Mouse (Mus musculus): ENCODE data around the gene Bahcc1. TPM values are rescaled to one million over a fixed set of nuclear protein-coding genes. Genes with fewer than 3 reads are reported as not detected.
A peak's percentile ranks its signal among the peaks of the same experiment; 100 is the strongest.

Bahcc1 gene
- polyA plus RNA-seq, 1 experiment from 2014 or later: 30.3 TPM

DNA sequence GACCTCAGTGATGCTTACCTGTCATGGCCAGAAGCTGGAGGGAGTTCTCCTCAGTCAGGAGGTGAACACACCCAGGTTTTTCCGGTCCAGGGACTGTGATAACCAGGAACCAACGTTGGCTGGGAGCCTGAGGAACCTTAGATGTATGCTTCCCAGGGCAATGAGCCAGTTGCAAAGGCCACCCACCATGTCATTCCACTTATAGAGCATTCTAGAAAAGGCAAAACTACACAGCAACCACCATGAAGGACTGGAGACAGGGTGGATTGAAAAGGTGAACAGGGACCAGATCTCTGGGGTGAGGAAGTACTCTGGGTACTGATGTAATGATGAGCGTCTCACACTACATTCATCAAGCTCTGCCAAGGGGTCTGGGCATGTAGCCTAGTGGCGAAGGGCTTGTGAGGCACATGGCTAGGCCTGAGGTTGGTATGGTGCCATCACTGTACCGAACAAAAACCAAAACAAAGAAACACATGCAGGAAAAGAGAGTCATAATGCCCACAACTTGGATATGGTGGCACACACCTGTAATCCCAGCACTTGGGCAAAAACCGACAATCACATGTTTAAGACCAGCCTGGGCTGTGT, 102.8 kb downstream of the Bahcc1 start:
- Histone ChIP-seq H3K27ac (ENCODE audit: low read depth, low read length) (no peak overlapping the region), H3K36me3 (ENCODE audit: control insufficient read depth, insufficient read depth, low read length) (no peaks in the 10 kb centered on the region), H3K4me2 (ENCODE audit: low read depth, low read length, severe bottlenecking) (no peak overlapping the region), H3K9me3 (ENCODE audit: control insufficient read depth, low read length) (no peaks in the 10 kb centered on the region; the same call in 1 of the 2 replicates), H3K4me1 (replicated peaks; ENCODE audit: control insufficient read depth, insufficient read depth, low read length) (no peaks in the 10 kb centered on the region), H3K27me3 (ENCODE audit: control insufficient read depth, insufficient read depth, low read length) (no peaks in the 10 kb centered on the region), H3K9ac (ENCODE audit: low read length) (no peak overlapping the region), H3K4me3 (ENCODE audit: low read depth, low read length) (no peak overlapping the region)
- DNase-seq (ENCODE audit: low spot score): no peak
- 87% methylated on average over 6 of the region's 6 CpGs for WGBS
- no peak for ATAC-seq (replicated peaks; ENCODE audit: low FRiP score)

DNA sequence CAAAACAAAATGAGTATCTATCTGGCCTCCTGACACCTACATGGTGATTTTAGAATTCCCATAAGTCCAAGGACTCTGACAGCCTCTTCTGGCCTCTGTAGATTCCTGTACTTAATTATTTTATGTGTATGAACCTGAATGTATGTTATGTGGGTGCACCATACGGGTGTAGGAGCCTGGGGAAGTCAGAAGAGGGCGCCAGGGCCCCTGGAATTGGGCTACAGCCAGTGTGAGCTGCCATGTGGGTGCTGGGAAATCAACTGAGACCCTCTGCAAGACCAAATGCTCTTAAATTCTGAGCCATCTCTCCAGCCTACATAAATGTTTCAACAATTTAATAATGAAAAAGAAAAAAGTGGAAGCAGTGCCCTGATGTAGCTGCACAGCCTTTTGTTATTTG, 104.7 kb downstream of the Bahcc1 start:
- Histone ChIP-seq H3K9ac (ENCODE audit: low read length) (no peak overlapping the region), H3K4me3 (ENCODE audit: low read depth, low read length) (no peak overlapping the region), H3K9me3 (ENCODE audit: control insufficient read depth, low read length) (no peaks in the 10 kb centered on the region; the same call in 1 of the 2 replicates), H3K36me3 (ENCODE audit: control insufficient read depth, insufficient read depth, low read length) (no peaks in the 10 kb centered on the region), H3K4me2 (ENCODE audit: low read depth, low read length, severe bottlenecking) (no peak overlapping the region), H3K4me1 (replicated peaks; ENCODE audit: control insufficient read depth, insufficient read depth, low read length) (no peaks in the 10 kb centered on the region), H3K27me3 (ENCODE audit: control insufficient read depth, insufficient read depth, low read length) (no peaks in the 10 kb centered on the region), H3K27ac (ENCODE audit: low read depth, low read length) (no peak overlapping the region)
- ATAC-seq (replicated peaks; ENCODE audit: low FRiP score) (no peak), DNase-seq (ENCODE audit: low spot score) (no peak)
- 46% methylated on average over 2 of the region's 2 CpGs for WGBS

DNA sequence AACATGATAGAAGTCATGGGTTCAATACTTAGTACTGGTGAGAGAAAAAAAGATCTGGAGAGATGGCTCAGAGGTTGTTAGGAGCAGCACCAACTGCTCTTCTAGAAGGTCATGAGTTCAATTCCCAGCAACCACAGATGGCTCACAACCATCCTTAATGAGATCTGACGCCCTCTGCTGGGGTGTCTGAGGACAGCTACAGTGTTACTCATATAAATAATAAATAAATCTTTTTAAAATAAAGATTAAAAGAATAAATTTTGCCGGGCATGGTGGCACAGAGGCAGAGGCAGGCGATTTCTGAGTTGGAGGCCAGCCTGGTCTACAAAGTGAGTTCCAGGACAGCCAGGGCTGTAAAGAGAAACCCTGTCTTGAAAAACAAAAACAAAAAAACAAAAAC, 106.0 kb downstream of the Bahcc1 start:
- no peak for DNase-seq (ENCODE audit: low spot score)
- Histone ChIP-seq H3K4me1 (replicated peaks; ENCODE audit: control insufficient read depth, insufficient read depth, low read length) (no peaks in the 10 kb centered on the region), H3K9me3 (ENCODE audit: control insufficient read depth, low read length) (no peaks in the 10 kb centered on the region; the same call in 1 of the 2 replicates), H3K4me2 (ENCODE audit: low read depth, low read length, severe bottlenecking) (no peak overlapping the region), H3K9ac (ENCODE audit: low read length) (no peak overlapping the region), H3K36me3 (ENCODE audit: control insufficient read depth, insufficient read depth, low read length) (no peaks in the 10 kb centered on the region), H3K4me3 (ENCODE audit: low read depth, low read length) (no peak overlapping the region), H3K27me3 (ENCODE audit: control insufficient read depth, insufficient read depth, low read length) (no peaks in the 10 kb centered on the region), H3K27ac (ENCODE audit: low read depth, low read length) (no peak overlapping the region)
- no peak for ATAC-seq (replicated peaks; ENCODE audit: low FRiP score)
- WGBS: 74% methylated on average over 3 of the region's 3 CpGs

DNA sequence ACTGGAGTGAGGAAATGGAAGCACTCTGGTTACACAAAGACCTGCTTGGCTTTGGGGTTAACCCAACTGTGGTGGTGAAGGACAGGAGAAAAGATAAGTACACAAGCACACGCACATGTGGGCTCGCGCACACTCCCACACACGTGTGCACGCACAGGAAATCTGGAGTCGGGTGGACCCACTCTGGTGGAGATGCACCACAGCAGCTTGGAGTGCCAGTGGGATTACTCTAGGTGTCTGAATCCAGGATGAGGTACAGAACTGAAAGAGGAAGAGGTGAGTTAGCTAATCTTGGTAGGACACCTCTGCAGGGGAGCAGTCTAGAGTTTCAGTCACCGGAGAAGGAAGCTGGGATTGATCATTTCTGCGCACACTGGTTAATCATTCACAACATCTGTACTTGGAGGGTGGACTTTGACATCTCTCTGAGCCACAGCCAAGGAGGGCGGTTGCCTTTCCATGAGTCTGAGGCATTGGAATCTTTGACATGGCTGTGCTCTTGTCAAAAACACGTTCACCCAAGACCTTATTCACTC, 107.3 kb downstream of the Bahcc1 start:
- H3K4me2 ChIP-seq (ENCODE audit: low read depth, low read length, severe bottlenecking): no peak overlapping the region

DNA sequence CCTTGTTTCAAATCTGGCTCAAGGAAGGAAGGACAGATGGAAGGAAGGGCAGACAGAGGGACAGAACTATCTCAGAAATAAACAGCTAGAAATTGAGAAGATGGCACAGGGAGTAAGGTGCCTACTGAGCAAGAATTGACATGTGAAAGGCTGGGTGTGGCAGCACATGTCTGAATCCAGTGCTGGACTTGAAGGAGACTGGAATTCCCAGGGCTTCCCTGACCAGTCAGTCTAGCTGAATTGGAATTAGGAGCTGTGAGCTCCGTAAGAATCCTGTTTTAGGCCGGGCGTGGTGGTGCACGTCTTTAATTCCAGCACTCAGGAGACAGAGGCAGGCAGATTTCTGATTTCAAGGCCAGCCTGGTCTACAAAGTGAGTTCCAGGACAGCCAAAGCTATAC, 108.9 kb downstream of the Bahcc1 start:
- Histone ChIP-seq H3K27me3 (ENCODE audit: control insufficient read depth, insufficient read depth, low read length) (no peaks in the 10 kb centered on the region), H3K4me1 (replicated peaks; ENCODE audit: control insufficient read depth, insufficient read depth, low read length) (peaks cover 5% of the 10 kb centered on the region; the same call in 1 of the 2 replicates), H3K9ac (ENCODE audit: low read length) (no peak overlapping the region), H3K27ac (ENCODE audit: low read depth, low read length) (no peak overlapping the region), H3K4me2 (ENCODE audit: low read depth, low read length, severe bottlenecking) (no peak overlapping the region), H3K36me3 (ENCODE audit: control insufficient read depth, insufficient read depth, low read length) (peaks cover 5% of the 10 kb centered on the region; the same call in 1 of the 2 replicates), H3K4me3 (ENCODE audit: low read depth, low read length) (no peak overlapping the region), H3K9me3 (ENCODE audit: control insufficient read depth, low read length) (no peaks in the 10 kb centered on the region; the same call in 1 of the 2 replicates)
- ATAC-seq (replicated peaks; ENCODE audit: low FRiP score) (no peak), DNase-seq (ENCODE audit: low spot score) (peak; percentile 47)
- whole genome bisulfite sequencing: 97% methylated on average over 4 of the region's 4 CpGs

More for the DNA sequence above, 107.3 kb downstream of the Bahcc1 start:
- no peaks in the 10 kb centered on the region for H3K27me3 ChIP-seq (ENCODE audit: control insufficient read depth, insufficient read depth, low read length)
- DNase-seq (ENCODE audit: low spot score) (no peak), ATAC-seq (replicated peaks; ENCODE audit: low FRiP score) (no peak)
- H3K4me3 ChIP-seq (ENCODE audit: low read depth, low read length): no peak overlapping the region
- peaks cover 1% of the 10 kb centered on the region; the same call in 1 of the 2 replicates for H3K36me3 ChIP-seq (ENCODE audit: control insufficient read depth, insufficient read depth, low read length)
- H3K4me1 ChIP-seq (replicated peaks; ENCODE audit: control insufficient read depth, insufficient read depth, low read length): peaks cover under 1% of the 10 kb centered on the region; the same call in 1 of the 2 replicates
- WGBS: 93% methylated on average over 10 of the region's 10 CpGs
- no peak overlapping the region for H3K27ac ChIP-seq (ENCODE audit: low read depth, low read length)
- no peak overlapping the region for H3K9ac ChIP-seq (ENCODE audit: low read length)
- H3K9me3 ChIP-seq (ENCODE audit: control insufficient read depth, low read length): no peaks in the 10 kb centered on the region; the same call in 1 of the 2 replicates

Small RNA genes lying within 50 kb of the gene (microRNA-seq; reads per million reads assigned to microRNA genes)
- gene Gm47297 (ENCODE audit: insufficient number of aligned reads): not detected

Other genes starting within 250 kb of the Bahcc1 start
- gene Aatk, start 185.8 kb upstream of the Bahcc1 start, polyA plus RNA-seq (2014; fragmentation: Nextera tagmentation; extraction: Ambion mirVana): 2.8 and 3.5 TPM in 2 replicates
- gene Cep131, start 146.1 kb upstream of the Bahcc1 start, polyA plus RNA-seq (2014; fragmentation: Nextera tagmentation; extraction: Ambion mirVana): 50.1 and 51.9 TPM in 2 replicates
- gene Tepsin, start 134.2 kb upstream of the Bahcc1 start, polyA plus RNA-seq (2014; fragmentation: Nextera tagmentation; extraction: Ambion mirVana): 22.0 and 24.8 TPM in 2 replicates
- gene Ndufaf8, start 134.0 kb upstream of the Bahcc1 start, polyA plus RNA-seq (2014; fragmentation: Nextera tagmentation; extraction: Ambion mirVana): 65.2 and 69.9 TPM in 2 replicates
- gene Slc38a10, start 81.6 kb upstream of the Bahcc1 start, polyA plus RNA-seq (2014; fragmentation: Nextera tagmentation; extraction: Ambion mirVana): 58.3 and 68.2 TPM in 2 replicates
- gene Actg1, start 115.6 kb downstream of the Bahcc1 start, polyA plus RNA-seq (2014; fragmentation: Nextera tagmentation; extraction: Ambion mirVana): 2,808 and 3,088 TPM in 2 replicates
- gene Fscn2, start 128.6 kb downstream of the Bahcc1 start, polyA plus RNA-seq (2014; fragmentation: Nextera tagmentation; extraction: Ambion mirVana): 1.0 TPM in 1 of 2 replicates, not detected in the other
- 33.8 and 39.8 TPM in 2 replicates for gene Faap100, start 145.8 kb downstream of the Bahcc1 start, polyA plus RNA-seq (2014; fragmentation: Nextera tagmentation; extraction: Ambion mirVana)
- gene Nploc4, start 204.8 kb downstream of the Bahcc1 start, polyA plus RNA-seq (2014; fragmentation: Nextera tagmentation; extraction: Ambion mirVana): 52.4 and 56.4 TPM in 2 replicates
- gene Tspan10, start 209.7 kb downstream of the Bahcc1 start, polyA plus RNA-seq (2014; fragmentation: Nextera tagmentation; extraction: Ambion mirVana): 0.19 TPM in 1 of 2 replicates, not detected in the other
- 0.21 and 0.59 TPM in 2 replicates for gene Pde6g, start 220.6 kb downstream of the Bahcc1 start, polyA plus RNA-seq (2014; fragmentation: Nextera tagmentation; extraction: Ambion mirVana)
- 11.3 and 11.6 TPM in 2 replicates for gene Oxld1, start 225.1 kb downstream of the Bahcc1 start, polyA plus RNA-seq (2014; fragmentation: Nextera tagmentation; extraction: Ambion mirVana)
- 30.3 and 33.8 TPM in 2 replicates for gene Ccdc137, start 225.2 kb downstream of the Bahcc1 start, polyA plus RNA-seq (2014; fragmentation: Nextera tagmentation; extraction: Ambion mirVana)
- gene Arl16, start 234.7 kb downstream of the Bahcc1 start, polyA plus RNA-seq (2014; fragmentation: Nextera tagmentation; extraction: Ambion mirVana): 50.1 and 54.2 TPM in 2 replicates

Data from forebrain, embryonic 11.5 days (tissue).